Comparison of ENCODE assay signal across 8 mouse cellular contexts in genomic region chr11:108135407-108136159, GRCm38 (mm10).
DNase-seq lines count a peak whose midpoint lies in the region; ATAC-seq and TF ChIP-seq lines count a peak whose summit lies in the region.

No protein-coding gene starts in this region.

- H3K4me2 ChIP-seq in hindbrain, embryonic 15.5 days = no peak overlapping the region
- no peak overlapping the region for H3K4me2 ChIP-seq in hindbrain, embryonic 13.5 days
- H3K4me2 ChIP-seq in forebrain, embryonic 16.5 days (ENCODE audit: low read length) = no peak overlapping the region

- ATAC-seq in hindbrain, embryonic 15.5 days (ENCODE audit: low FRiP score, low read depth) = no peak
- no peak for ATAC-seq in hindbrain, embryonic 13.5 days (ENCODE audit: low FRiP score)
- no peak for ATAC-seq in forebrain, embryonic 16.5 days

- no peaks in the 10 kb centered on the region for H3K36me3 ChIP-seq in hindbrain, embryonic 15.5 days
- H3K36me3 ChIP-seq in hindbrain, embryonic 13.5 days = no peaks in the 10 kb centered on the region
- no peaks in the 10 kb centered on the region for H3K36me3 ChIP-seq in thymus, adult 2 months (ENCODE audit: control insufficient read depth, insufficient read depth, low read length)
- no peaks in the 10 kb centered on the region for H3K36me3 ChIP-seq in forebrain, embryonic 16.5 days (ENCODE audit: control insufficient read depth, insufficient read depth)

- H3K4me1 ChIP-seq in hindbrain, embryonic 15.5 days (replicated peaks) = peaks cover 13% of the 10 kb centered on the region
- H3K4me1 ChIP-seq in hindbrain, embryonic 13.5 days (replicated peaks) = peaks cover 7% of the 10 kb centered on the region
- H3K4me1 ChIP-seq in thymus, adult 2 months (replicated peaks; ENCODE audit: control insufficient read depth, insufficient read depth, low read length) = no peaks in the 10 kb centered on the region
- H3K4me1 ChIP-seq in forebrain, embryonic 16.5 days (replicated peaks; ENCODE audit: control insufficient read depth, insufficient read depth, low read length) = peaks cover 24% of the 10 kb centered on the region

- no peak overlapping the region for H3K4me3 ChIP-seq in hindbrain, embryonic 15.5 days
- no peak overlapping the region for H3K4me3 ChIP-seq in hindbrain, embryonic 13.5 days
- no peak overlapping the region for H3K4me3 ChIP-seq in thymus, adult 2 months (ENCODE audit: control insufficient read depth, insufficient read depth, low read length)
- no peak overlapping the region for H3K4me3 ChIP-seq in forebrain, embryonic 16.5 days (replicated peaks; ENCODE audit: low read length)

- DNase-seq in thymus, adult 2 months = peak; percentile 17
- no peak for DNase-seq in thymus, postnatal 10 days (ENCODE audit: low spot score in 2 of 2)
- peak; percentile 16 for DNase-seq in thymus, postnatal 25 days
- no peak for DNase-seq in gastrocnemius, postnatal 10 days
- no peak for DNase-seq in cerebellum, adult 8-10 months

- no peaks in the 10 kb centered on the region for H3K27me3 ChIP-seq in hindbrain, embryonic 15.5 days
- no peaks in the 10 kb centered on the region for H3K27me3 ChIP-seq in hindbrain, embryonic 13.5 days
- no peaks in the 10 kb centered on the region for H3K27me3 ChIP-seq in thymus, adult 2 months (ENCODE audit: control insufficient read depth, insufficient read depth, low read length)
- H3K27me3 ChIP-seq in forebrain, embryonic 16.5 days (replicated peaks; ENCODE audit: control insufficient read depth, insufficient read depth, low read length) = no peaks in the 10 kb centered on the region

- no peaks in the 10 kb centered on the region for H3K9me3 ChIP-seq in hindbrain, embryonic 15.5 days
- H3K9me3 ChIP-seq in hindbrain, embryonic 13.5 days = no peaks in the 10 kb centered on the region
- no peaks in the 10 kb centered on the region for H3K9me3 ChIP-seq in forebrain, embryonic 16.5 days (ENCODE audit: control insufficient read depth, low read length)

- peak; percentile 36; the same call in 1 of the 2 replicates for TF ChIP-seq CTCF in thymus, adult 2 months (IDR thresholded peaks at IDR 0.05; ENCODE audit: borderline replicate concordance, control insufficient read depth, extremely low read depth, insufficient read depth, low read length, poor library complexity)

- H3K9ac ChIP-seq in hindbrain, embryonic 15.5 days = no peak overlapping the region
- no peak overlapping the region for H3K9ac ChIP-seq in hindbrain, embryonic 13.5 days
- no peak overlapping the region for H3K9ac ChIP-seq in forebrain, embryonic 16.5 days (replicated peaks; ENCODE audit: low read depth, low read length)

- 34% methylated on average over 4 of the region's 4 CpGs for WGBS in hindbrain, embryonic 15.5 days
- 37% methylated on average over 4 of the region's 4 CpGs for WGBS in hindbrain, embryonic 13.5 days
- WGBS in thymus, adult 2 months = 80% methylated on average over 4 of the region's 4 CpGs
- 14% methylated on average over 4 of the region's 4 CpGs for WGBS in forebrain, embryonic 16.5 days

- peak overlapping the region; percentile 44; the same call in 1 of the 2 replicates for H3K27ac ChIP-seq in hindbrain, embryonic 15.5 days (replicated peaks)
- no peak overlapping the region for H3K27ac ChIP-seq in hindbrain, embryonic 13.5 days
- H3K27ac ChIP-seq in thymus, adult 2 months (ENCODE audit: control insufficient read depth, insufficient read depth, low read length) = no peak overlapping the region
- peak overlapping the region; percentile 39; the same call in 1 of the 2 replicates for H3K27ac ChIP-seq in forebrain, embryonic 16.5 days (ENCODE audit: low read length)

- TF ChIP-seq POLR2A in thymus, adult 2 months (IDR thresholded peaks at IDR 0.05; ENCODE audit: control insufficient read depth, extremely low read depth, insufficient read depth, low read length, poor library complexity) = no peak

Comparison
In these comparisons a context has a peak if more than half of its experiments do, and no peak if none do; other contexts are left out.
1. H3K27ac ChIP-seq: peak in hindbrain, embryonic 15.5 days (single experiment) and forebrain, embryonic 16.5 days (single experiment); none in hindbrain, embryonic 13.5 days (single experiment) and thymus, adult 2 months (single experiment).
2. DNase-seq: peak in thymus, adult 2 months (single experiment) and thymus, postnatal 25 days (single experiment); none in thymus, postnatal 10 days (0 of 2), gastrocnemius, postnatal 10 days (single experiment) and cerebellum, adult 8-10 months (single experiment).